Mouse (Mus musculus) thymus, postnatal 10 days (tissue): ENCODE results near the gene Nipsnap1.

Source experiments
- DNase-seq, 2 experiments: peaks; one replicate each; pipeline ENCODE4 v3.0.0; 2021; ENCODE audit warnings: low spot score in 2 of 2

Nipsnap1 gene

DNA sequence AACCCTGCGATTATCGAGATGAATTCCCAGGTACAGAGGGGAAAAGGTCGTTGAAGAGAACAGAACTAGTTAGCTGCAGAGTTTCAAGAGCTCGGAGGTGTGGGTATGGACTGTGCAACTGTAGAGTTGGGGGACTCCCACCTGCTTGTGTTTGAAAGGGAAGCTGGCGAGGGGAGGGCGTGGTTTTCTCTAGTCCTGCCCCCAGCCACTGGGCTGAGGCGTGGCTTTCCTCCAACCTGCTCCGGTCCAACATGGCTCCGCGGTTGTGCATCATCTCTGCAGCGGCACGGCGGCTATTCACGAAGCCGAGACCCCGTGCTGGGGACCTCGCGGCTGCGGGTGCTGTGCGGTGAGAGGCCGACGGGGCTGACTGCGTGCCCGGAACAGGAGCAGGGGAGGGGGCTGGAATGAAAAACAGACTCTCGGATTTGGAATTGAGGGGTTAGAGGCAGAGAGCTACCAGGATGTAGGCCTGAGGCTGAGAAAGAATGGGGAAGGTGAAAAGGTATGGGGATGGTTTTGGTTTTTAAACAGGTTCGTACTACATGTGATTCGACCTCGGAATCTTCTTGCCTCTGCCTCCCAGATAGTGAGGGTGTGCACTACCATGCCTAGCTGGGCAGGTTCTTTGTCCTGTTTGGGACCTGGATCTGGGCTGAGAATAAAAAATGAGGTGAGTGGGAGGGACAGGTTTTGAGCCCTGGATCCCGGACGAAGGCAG lies at the start of gene Nipsnap1:
Gene Nipsnap1 (plus strand): TSS at position 197 of the 721 bp plus-strand sequence.
- DNase-seq = peak; percentile 82 to 88

DNA sequence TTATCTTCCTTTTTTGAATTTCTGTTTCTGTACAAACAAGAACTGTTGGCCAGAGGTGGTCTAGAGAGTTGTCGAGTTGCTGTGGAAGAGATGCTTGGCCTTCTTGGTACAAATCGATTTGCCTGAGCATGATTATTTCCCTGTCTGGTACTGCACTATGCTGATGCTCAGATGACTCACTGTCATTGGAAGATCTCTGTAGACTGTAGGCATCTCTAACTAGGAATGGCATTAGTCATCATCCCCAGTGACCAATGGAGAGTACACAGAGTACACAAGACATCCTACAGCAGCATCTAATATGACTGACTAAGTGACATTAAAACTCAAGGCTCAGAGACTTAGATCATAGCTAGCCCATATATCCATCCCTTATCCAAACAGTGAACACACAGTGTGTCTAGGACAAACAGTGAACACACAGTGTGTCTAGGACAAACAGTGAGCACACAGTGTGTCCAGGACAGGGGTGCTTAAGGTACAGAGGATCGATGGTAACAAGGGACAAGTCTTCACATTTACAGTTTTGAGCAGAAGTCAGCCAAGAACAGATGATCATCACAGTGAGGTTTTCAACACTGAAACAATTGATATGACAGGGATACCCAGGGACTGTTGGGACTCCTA lies 47.5 kb upstream of the Nipsnap1 start:
- DNase-seq = no peak

DNA sequence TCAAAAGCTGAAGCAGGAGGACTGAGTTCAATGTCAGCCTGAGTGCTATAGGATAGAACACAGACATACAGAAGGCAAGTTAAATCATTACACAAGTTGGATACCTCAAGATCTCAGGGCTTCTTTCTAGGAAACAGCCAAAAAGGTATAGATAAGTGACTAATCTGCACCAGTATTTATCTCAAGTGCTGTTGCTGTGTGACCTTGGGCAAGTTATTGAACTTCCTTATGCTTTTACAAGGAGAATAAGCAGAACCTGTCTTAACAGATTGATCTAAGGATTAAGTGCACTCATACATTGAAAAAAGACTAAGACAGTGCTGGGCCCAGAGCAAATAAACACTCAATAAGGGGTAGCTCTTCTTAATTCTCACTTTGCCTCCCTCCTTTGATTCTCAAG lies 46.4 kb upstream of the Nipsnap1 start:
- DNase-seq = no peak

DNA sequence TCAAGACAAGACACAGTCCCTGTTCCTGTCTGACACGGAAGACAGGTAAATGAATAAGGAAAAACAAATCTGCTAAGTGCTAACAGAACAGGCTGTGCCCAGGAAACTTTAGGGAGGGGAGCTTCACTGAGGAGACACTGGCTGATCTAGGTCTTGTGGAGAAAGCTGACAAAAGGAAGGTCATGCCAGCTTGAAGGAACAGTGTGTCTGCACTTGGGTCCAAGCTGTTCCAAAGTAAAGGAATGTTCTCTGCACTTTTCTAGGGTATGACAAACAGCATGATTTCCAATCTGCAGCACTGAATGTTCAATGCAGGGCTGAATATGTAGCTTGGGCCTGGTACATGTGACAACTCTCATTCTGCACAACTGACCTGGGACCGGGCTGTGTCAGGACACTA lies 45.8 kb upstream of the Nipsnap1 start:
- no peak for DNase-seq

DNA sequence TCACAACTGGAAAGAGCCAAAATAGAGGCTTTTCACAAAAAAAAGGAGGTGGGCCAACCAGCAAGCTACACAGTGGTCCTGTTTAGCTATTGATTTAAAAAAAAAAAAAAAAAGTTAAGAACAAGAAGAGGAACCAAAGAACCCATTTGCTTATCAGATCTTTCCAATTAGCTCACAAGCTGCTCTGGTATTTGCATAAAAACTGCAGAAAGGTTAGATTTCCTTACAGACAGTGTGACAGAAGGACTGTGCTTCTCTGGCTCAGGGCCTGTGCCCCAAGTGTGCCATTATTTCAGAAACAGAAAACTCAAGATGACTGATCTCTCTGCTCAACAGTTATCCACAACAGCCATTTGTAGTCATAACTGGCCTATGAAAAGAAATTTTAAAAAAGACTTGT lies 42.7 kb upstream of the Nipsnap1 start:
- no peak for DNase-seq

DNA sequence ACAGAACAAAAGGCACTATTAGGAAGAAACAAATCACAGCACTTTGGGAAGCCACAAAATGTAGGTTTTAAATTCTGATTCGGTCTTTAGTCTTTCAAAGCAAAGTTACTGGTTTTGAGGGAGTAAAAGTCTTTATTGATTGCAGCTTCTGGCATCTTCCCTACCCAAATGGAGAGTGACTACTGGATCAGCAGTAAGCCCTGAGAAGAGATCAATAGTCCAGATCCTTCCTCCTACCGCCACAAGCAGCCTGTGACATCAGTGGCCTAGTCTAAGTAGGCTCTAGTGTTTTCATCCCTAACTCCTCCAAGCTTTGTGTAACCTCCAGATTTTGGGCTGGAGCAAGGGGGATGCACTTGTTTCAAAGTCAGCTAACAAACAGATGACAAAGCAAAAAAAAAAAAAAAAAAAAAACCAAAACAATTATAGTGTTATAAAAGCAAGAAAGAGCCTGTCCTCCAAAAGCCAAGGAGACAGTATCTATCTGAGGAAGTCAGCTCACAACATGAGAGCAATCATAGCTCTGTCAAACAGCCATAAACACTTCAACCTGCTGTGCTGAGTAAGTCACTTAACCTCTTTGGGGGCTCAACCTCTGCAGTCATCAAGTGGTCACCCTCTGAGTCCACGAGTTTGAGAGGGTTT lies 40.3 kb upstream of the Nipsnap1 start:
- no peak for DNase-seq

DNA sequence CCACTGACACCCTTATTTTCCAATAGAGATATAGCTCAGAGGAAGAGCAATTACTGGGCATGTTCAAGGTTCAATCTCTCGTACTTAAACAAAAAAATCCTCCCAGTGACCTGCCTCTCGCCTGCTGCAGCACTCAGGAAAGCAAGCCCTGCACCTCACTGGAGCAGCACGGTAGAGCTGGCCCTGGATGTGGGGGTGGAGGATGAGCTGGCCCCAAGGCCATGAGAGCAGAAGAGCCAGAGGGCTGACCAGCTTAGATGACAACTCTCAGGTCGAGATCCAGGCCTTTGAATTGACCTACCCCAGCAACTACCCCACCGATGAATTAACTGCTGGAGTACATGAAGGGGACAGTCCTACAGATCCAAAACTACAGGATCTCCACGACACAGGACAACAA lies 38.3 kb upstream of the Nipsnap1 start:
- no peak for DNase-seq

DNA sequence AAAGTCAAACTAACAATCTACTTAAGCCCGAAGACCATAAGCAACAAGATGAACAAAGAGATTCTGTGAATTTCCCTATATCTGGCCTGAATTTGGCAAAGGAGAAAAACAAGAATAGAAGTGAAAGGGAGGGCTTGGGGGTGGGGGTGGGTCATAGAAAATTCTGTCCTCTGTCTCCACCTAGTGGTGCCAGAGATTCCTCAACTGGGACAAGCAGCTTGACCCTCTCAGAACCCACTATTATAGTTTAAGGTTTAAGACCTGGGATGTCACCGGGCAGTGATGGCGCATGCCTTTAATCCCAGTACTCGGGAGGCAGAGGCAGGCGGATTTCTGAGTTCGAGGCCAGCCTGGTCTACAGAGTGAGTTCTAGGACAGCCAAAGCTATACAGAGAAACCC lies 37.0 kb upstream of the Nipsnap1 start:
- peak in 1 of 2 experiments; percentile 57 for DNase-seq

DNA sequence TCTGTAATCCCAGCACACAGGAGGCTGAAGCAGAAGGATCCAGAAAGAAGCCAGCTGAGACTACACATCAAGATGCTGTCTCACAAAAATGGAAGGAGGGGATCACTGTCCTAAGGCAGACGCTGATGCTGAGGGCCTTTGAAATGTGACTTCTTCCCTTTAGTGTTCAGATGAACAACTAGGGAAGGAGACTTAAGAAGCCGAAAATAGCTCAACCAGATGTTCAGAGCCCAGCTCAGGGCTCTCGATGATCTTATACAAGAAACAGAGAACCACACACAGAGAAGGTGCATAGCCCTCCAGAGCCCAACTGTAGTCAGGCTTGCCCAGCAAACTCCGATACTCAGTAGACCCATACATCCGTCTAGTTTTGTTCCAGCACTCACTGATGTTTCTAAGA lies 36.4 kb upstream of the Nipsnap1 start:
- DNase-seq = no peak

DNA sequence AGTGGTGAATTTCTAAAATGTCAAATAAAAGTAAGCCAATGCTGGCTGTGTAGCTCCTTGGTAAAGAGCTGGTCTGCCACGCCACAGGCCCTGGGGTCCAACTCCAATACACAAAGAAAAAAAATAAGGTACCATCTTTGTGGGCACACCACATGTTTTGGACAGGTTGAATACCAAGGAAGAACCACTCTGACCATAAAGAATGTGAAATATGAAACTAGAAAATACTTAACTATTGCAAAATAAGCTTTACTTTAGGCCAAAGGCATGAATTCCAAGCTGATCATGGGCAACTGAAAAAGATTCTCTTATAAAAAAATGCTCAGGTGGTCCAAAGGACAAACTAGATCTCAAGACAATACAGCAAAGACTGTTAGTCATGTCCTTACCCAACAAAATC lies 35.5 kb upstream of the Nipsnap1 start:
- DNase-seq = no peak

DNA sequence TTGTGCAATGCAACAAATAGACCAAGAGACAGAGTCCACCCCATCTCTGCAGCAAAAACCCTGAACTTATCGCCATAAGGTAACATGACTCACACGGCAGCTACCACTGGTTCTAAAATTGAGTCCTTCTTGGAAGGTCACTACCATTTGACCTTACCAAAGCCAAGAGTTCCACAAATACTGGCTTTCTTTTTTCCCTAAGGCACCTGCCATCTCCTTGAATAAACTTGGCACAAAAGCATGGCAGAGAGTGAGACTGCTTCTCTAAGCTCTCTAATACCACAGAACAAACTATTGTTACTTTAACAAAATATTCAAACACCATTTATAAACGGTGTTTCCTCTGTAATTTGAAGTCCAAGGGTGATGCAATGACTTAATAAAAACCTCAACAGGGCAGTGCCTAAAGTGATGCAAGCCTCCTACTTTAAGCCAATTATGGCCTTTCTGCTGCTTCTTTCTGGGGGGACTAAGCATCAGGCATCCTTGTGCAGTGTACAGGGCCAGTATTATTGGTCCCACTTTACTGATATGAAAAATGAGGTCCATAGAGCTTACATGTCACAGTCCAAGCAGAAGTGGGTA lies 32.7 kb upstream of the Nipsnap1 start:
- DNase-seq = no peak

DNA sequence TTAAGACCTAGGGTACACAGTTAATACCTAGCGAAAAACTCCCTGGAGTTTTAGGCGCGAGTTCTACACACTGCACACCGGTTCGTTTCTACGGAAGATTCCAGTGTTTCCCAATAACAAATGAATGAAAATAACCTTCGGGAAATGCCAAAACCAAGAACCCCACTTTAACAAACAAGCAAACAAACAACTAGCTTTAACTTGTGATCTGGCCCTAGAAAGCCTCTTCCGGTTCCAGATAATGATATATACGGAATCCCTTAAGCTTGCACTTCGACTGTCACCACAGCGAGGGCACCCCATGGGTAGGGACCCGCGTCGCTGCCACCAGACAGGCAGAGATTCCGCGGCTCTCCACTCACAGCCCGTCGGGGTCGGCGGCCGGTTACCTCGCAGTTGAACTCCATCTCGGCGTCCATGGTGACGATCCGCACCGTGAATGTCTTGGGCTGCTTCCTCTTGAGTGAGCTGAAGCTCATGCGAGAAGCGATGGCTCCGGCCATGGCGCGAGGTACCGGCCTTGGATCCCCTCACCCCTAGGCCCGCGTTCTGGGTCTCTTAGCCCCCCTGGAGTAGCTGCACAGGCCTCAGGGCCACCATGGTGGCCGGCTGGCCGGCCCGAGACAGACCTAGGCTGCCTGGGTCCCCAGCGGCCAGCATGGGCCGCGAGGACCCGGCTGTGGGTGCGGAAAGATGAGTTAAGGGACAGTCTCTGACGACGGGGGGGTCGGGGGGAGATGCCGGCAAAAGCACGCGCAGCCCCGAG lies 25.1 kb upstream of the Nipsnap1 start:
- peak; percentile 52 to 54 for DNase-seq

DNA sequence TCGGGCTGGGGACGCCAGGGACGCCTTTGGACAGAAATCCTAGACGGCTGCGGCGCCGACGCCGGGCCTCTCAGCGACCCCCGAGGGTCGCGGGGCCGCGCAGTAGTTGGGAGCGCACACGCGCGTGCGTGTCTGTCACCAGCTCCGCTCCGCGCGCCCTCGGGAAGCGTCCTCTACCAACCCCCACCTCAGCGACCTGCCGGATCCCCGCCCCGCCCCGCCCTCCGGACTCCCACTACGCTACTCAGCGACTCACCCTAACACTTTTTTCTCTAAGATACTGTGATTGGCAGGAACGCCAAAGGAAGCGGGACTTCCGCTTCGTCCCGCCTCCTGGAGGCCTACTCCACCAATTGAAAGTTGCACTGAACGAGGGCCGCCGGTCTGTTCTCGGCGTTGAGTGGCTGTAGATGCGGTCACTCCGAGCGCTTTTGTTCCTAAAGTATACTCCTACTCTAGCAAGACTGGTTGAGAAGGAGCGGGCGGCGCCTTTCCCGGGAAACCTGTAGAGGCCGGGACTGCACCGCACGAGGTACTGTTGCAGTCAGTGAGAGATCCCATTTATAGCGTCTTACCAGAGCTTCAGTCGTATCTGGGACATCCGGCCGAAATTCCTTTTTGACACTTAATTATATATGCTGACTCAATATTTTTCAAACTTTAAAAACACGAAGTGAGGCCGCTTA lies 24.4 kb upstream of the Nipsnap1 start, which contains the start of gene Nf2:
Gene Nf2 (minus strand): TSS at position 279 of the 686 bp plus-strand sequence.
- peak; percentile 92 to 96 for DNase-seq

DNA sequence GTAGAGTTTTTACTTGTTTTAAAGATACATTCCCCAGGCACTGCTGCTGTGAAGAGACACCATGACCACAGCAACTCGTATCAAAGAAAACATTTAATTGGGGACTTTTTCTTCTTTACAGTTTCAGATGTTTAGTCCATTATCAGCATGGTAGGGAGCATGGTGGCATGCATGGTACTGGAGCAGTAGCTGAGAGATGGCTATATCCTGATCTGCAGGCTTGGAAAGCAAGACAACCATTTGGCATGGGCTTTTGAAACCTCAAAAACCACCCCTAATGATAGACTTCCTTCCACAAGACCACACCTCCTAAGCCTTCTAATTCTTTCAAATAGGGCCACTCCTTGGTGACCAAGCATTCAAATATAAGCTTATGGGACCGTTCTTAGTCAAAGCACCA lies 23.3 kb upstream of the Nipsnap1 start:
- no peak for DNase-seq

DNA sequence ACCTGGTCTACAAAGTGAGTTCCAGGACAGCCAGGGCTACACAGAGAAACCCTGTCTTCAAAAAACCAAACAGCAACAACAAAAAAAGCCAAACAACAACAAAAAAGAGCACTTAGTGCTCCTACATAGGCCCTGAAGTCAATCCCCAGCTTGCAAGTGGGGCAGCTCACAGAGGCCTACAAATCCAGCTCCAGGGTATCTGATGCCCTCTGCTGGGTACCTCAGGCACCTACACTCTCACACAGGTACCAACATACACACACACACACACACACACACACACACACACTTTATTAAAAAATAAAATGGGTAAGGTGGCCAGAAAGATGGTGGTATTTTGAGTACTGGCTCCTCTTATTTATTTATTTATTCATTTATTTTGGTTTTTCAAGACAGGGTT lies 20.7 kb upstream of the Nipsnap1 start:
- no peak for DNase-seq

DNA sequence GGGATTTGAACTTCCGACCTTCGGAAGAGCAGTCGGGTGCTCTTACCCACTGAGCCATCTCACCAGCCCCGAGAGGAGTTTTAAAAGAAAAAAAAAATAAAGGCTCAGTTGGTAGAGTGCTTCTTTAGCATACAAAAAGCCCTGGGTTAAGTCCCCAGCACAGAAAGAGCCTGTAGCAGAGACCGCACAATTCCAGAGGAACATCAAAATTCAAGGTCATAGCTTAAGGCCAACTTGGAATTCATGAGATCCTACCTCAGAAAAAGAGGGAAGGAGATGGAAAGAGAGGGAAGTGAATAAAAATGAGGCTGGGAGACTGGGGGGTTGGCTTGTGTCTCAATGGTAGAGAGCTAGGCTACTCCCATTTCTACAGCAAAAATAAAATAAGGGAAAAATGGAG lies 19.6 kb upstream of the Nipsnap1 start:
- no peak for DNase-seq

DNA sequence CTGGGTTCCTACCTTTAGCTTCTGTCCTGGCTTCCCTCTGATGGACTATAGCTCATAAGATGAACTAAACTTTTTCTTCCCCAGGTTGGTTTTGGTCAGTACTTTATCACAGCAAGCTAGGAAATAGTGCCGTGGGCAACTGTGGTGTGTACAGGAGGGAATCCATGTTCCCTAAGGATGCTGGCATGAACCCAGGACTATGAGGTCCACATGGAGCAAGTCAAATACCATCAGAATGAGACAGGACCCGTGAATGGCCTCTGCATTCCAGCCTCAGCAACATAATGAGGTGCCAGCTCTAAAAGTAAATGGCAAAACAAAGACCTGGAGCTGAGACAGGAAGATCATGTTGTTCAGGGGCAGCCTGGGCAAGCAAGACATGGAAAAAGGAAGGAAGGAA lies 15.3 kb upstream of the Nipsnap1 start:
- DNase-seq = no peak

DNA sequence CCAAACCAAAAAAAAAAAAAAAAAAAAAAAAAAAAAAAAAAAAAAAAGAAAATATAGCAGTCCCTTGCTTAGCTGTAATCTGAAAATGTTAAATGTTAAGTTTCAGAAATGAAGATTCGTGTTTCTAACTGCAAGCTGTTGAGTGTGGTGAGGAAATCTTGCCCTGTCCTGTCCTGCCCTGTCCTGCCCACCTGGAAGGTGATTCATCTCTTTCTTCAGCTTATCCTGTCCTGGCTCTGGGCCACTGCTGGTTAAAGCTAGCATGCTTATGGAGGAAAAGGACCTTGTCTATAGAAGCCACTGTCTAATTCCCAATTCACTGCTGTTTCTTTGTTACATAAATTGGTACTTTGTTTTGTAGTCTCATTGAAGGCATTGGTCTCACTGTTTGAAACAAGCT lies 12.8 kb upstream of the Nipsnap1 start:
- no peak for DNase-seq

DNA sequence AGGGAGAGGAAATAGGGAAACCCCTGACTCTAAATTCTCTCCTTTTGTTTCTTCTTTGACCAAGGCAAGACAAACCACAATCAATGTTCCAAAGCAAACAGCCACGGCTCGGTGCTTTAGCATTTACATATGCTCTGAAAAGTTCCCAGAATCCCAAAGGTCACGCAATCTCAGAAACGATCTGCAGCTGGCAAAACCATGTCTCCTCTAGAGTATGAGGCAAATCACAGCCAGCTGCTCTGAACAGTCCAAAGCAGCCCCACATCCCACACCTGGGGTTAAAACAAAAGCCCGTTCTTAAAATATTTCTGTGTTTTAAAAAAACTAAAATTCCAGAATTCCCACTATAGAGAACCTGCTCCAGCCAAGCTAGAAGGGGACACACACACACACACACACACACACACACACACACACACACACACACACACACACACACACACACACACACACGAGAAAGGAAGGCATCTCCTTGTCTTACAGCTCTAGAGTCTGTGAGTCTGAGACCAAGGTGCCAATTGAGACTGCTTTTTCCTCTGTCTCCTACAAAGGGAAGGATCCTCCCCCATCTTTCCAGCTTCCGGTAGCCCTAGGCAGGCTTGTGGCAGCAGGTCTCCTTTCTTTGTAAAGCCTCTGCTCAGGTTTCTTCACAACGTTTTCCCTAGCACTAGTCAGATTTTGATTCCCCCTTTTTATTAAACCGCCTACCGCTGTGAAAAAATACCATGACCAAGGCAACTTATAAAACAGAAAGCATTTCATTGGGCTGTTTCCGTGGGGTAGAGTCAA lies 11.7 kb upstream of the Nipsnap1 start:
- DNase-seq = no peak

DNA sequence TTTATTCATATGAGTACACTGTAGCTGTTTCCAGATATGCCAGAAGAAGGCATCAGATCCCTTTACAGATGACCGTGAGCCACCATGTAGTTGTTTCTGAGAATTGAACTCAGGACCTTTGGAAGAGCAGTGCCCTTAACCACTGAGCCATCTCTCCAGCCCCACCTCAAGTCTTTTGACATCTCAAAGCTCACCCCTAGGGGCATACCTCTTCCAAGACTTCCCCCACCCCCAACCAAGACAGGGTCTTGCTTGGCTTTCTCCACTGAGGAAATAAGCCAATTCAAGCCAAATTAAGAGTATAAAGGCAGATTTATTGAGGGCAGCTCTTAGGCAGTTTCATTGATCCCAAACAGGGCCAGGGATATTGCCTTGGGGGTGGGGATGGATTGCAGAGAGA lies 11.0 kb upstream of the Nipsnap1 start:
- no peak for DNase-seq
